8 mouse cellular contexts compared by ENCODE assay signal in the genomic region with DNA sequence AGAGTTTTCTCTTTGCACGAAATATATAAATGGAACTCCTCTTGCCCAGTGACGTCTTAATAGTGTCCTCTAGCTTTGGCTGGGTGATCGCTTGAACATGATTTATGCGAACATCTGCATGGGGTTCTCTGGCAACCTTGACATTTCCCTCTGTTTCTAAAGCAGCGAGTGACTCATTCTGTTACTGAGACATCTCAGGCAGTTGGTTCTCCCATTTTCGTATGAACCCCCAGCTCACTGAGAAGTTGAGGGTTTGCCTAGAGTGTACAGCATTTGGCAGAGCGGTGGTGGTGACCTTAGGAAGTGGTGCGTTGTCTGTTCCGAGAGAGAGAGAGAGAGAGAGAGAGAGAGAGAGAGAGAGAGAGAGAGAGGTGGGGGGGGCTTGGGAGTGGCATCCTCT. TPM values are rescaled to one million over a fixed set of nuclear protein-coding genes. Genes with fewer than 3 reads are reported as not detected.
A peak's percentile ranks its signal among the peaks of the same experiment; 100 is the strongest.
DNase-seq lines count a peak whose midpoint lies in the region; ATAC-seq and TF ChIP-seq lines count a peak whose summit lies in the region.

No protein-coding gene starts in this region.

- no peak overlapping the region for H3K9ac ChIP-seq in forebrain, embryonic 12.5 days
- H3K9ac ChIP-seq in liver, embryonic 12.5 days: peak overlapping the region; percentile 35; the same call in 1 of the 2 replicates

- no peaks in the 10 kb centered on the region for H3K9me3 ChIP-seq in forebrain, embryonic 12.5 days
- no peaks in the 10 kb centered on the region for H3K9me3 ChIP-seq in liver, embryonic 12.5 days (replicated peaks)

- H3K27ac ChIP-seq in gastrocnemius, adult 2 months: peak overlapping the region; percentile 98
- no peak overlapping the region for H3K27ac ChIP-seq in forebrain, embryonic 12.5 days
- no peak overlapping the region for H3K27ac ChIP-seq in liver, embryonic 12.5 days

- H3K27me3 ChIP-seq in forebrain, embryonic 12.5 days: no peaks in the 10 kb centered on the region
- peaks cover 6% of the 10 kb centered on the region for H3K27me3 ChIP-seq in liver, embryonic 12.5 days (replicated peaks)

- peak overlapping the region; percentile 99; the same call in 1 of the 2 replicates for H3K4me2 ChIP-seq in forebrain, embryonic 12.5 days
- H3K4me2 ChIP-seq in liver, embryonic 12.5 days: peak overlapping the region; percentile 99

- no peak for TF ChIP-seq CTCF in gastrocnemius, adult 2 months (IDR thresholded peaks at IDR 0.05)

- DNase-seq in gastrocnemius, adult 2 months: peak; percentile 19
- DNase-seq in gastrocnemius, postnatal 14 days: no peak
- DNase-seq in 416B (ENCODE audit: low read depth): peak; percentile 63
- DNase-seq in urinary bladder, postnatal 25 days (ENCODE audit: low spot score): no peak
- no peak for DNase-seq in urinary bladder, adult 18-20 months (ENCODE audit: low spot score in 2 of 2)
- no peak for DNase-seq in retina, embryonic 14.5 days (ENCODE audit: low spot score)

- H3K36me3 ChIP-seq in forebrain, embryonic 12.5 days (replicated peaks): no peaks in the 10 kb centered on the region
- H3K36me3 ChIP-seq in liver, embryonic 12.5 days: no peaks in the 10 kb centered on the region

- peaks cover 39% of the 10 kb centered on the region for H3K4me1 ChIP-seq in forebrain, embryonic 12.5 days
- H3K4me1 ChIP-seq in liver, embryonic 12.5 days: peaks cover 65% of the 10 kb centered on the region

- WGBS in forebrain, embryonic 12.5 days: 80% methylated on average over 9 of the region's 9 CpGs
- WGBS in liver, embryonic 12.5 days (ENCODE audit: insufficient replicate concordance): 71% methylated on average over 9 of the region's 9 CpGs

- no peak for ATAC-seq in forebrain, embryonic 12.5 days (ENCODE audit: low FRiP score)
- ATAC-seq in liver, embryonic 12.5 days: no peak

- H3K4me3 ChIP-seq in gastrocnemius, adult 2 months: peak overlapping the region; percentile 85
- H3K4me3 ChIP-seq in forebrain, embryonic 12.5 days (replicated peaks): no peak overlapping the region
- H3K4me3 ChIP-seq in liver, embryonic 12.5 days: peak overlapping the region; percentile 81

- intact Hi-C loops in gastrocnemius, adult 2 months (cut with DNase I): loop anchor here (5.0 kb wide), 3 partner anchors 84 to 271 kb away; a partner anchor contains a TSS
- intact Hi-C loops in gastrocnemius, postnatal 14 days (cut with DNase I; ENCODE audit: low total_unique reads): no loop called here

RNA-seq across cellular contexts. Expression of a gene that starts 2.6 kb away (rescaled TPM):
- total RNA-seq in gastrocnemius, adult 2 months (2021): 1 to 10 TPM; 9.0 to 9.8 TPM
- total RNA-seq in gastrocnemius, postnatal 14 days (2021): 10 to 100 TPM; 17.2 to 20.3 TPM
- 4.1 and 4.7 TPM in 2 replicates for polyA plus RNA-seq in forebrain, embryonic 12.5 days (2016; fragmentation: Nextera tagmentation; extraction: Ambion mirVana)
- 5.9 and 7.3 TPM in 2 replicates for polyA plus RNA-seq in liver, embryonic 12.5 days (2016; fragmentation: Nextera tagmentation; extraction: Ambion mirVana)

Comparison
In these comparisons a context has a peak if more than half of its experiments do, and no peak if none do; other contexts are left out.
1. DNase-seq: peak in gastrocnemius, adult 2 months (single experiment) and 416B (single experiment); none in gastrocnemius, postnatal 14 days (single experiment), urinary bladder, postnatal 25 days (single experiment), urinary bladder, adult 18-20 months (0 of 2) and retina, embryonic 14.5 days (single experiment).